Mouse (Mus musculus) liver, embryonic 14.5 days (tissue): ENCODE measurements around the gene Snx11.

ENCODE experiments used
- CTCF ChIP-seq: IDR thresholded peaks from 2 replicates; pipeline ENCODE4 v1.5.1; 2016; ENCODE audit warnings: antibody characterized with exemption, low read depth, control low read depth
- EP300 ChIP-seq: IDR thresholded peaks from 2 replicates; pipeline ENCODE4 v1.6.1; 2016; ENCODE audit warnings: antibody characterized with exemption, low read depth

- no peak for TF ChIP-seq EP300
- no peak for TF ChIP-seq CTCF
Measured at GRCm38 (mm10) chr11:96813920-96814319, 36.6 kb upstream of the Snx11 start.
